Mouse (Mus musculus): ENCODE data around the gene Tbc1d5. TPM values are rescaled to one million over a fixed set of nuclear protein-coding genes. Genes with fewer than 3 reads are reported as not detected.

Tbc1d5 gene
- polyA plus RNA-seq, 2 experiments, result 2.9 to 3.2 TPM

DNA sequence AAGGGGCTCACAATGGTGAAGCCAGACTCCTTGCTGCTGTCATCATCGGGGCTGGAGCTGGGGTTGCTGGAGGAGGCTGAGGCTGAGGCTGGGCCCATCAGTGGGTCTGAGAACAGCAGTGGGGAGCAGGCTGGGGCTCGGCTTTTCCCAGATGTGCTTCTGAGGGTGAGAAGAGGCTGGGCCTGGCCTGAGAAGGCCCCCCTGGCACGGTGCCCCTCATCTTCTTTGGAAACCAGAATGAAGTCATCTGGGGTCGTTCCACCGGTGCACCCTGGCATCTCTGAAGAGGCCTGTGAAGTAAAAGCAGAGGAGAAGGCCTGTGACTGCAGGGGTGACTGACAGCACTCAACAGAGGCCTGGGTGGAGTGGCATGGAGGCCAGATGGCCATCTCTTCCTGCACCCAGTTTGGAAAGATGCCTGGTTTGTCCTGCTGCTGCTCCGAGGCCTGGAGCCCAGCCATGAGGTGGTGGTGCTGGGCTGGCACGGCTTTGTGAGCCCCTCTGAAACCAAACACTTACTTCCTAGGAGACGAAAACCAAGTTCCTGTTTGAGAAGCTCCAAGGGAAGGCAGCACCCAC lies 443.1 kb downstream of the Tbc1d5 start:
- Histone ChIP-seq H3K9me3 (ENCODE audit: control insufficient read depth, low read length) (no peaks in the 10 kb centered on the region), H3K36me3 (replicated peaks; ENCODE audit: control insufficient read depth, insufficient read depth, low read depth) (no peaks in the 10 kb centered on the region), H3K4me3 (ENCODE audit: insufficient read depth in 1 of 2, low read depth in 2 of 2, low read length in 2 of 2) (no peak overlapping the region), H3K27me3 (ENCODE audit: control insufficient read depth, insufficient read depth, low read length) (no peaks in the 10 kb centered on the region), H3K27ac (no peak overlapping the region), H3K4me1 (replicated peaks; ENCODE audit: control insufficient read depth in 2 of 2, insufficient read depth in 2 of 2, low read length in 1 of 2) (no peaks in the 10 kb centered on the region), H3K4me2 (ENCODE audit: low read depth) (no peak overlapping the region), H3K9ac (replicated peaks) (no peak overlapping the region)
- no peak for DNase-seq (ENCODE audit: low read depth in 3 of 3, low spot score in 3 of 3)
- TF ChIP-seq EP300 (IDR thresholded peaks at IDR 0.05; ENCODE audit: low read depth) (no peak), CTCF (IDR thresholded peaks at IDR 0.05; ENCODE audit: low read depth) (no peak)
- 58% methylated on average over 8 of the region's 8 CpGs for WGBS (ENCODE audit: insufficient replicate concordance)
- ATAC-seq (ENCODE audit: insufficient read depth), result no peak

DNA sequence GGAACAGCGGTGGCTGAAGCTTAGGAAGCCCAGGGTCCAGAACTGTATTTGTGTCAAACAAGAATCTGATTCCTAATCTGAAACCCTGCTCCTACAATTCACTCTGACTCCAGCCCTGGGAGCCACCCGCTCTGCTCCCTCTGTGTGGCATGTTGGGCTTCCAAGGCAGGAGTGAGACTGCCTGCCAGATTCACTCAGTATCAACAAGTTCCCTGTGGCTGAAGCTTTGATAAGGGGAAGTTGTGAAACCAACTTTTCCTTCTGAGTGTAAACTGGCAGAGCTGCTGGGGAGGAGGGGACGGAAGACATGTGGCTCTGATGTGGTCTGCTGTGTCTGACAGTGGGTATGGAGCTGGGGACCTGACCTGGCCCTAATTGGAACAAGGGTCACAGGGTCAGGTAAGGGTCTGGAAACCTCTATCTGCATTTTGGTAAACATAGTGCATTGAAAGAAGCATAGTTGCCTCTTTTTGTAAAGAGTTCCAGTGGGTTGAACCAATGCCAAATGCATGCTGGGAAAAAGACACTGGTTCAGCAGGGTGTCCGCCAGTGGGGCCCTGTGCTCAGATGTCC lies 443.7 kb downstream of the Tbc1d5 start:
- Histone ChIP-seq H3K4me2 (ENCODE audit: low read depth) (no peak overlapping the region), H3K27ac (no peak overlapping the region), H3K36me3 (replicated peaks; ENCODE audit: control insufficient read depth, insufficient read depth, low read depth) (no peaks in the 10 kb centered on the region), H3K9ac (replicated peaks) (no peak overlapping the region), H3K9me3 (ENCODE audit: control insufficient read depth, low read length) (no peaks in the 10 kb centered on the region), H3K4me3 (ENCODE audit: insufficient read depth in 1 of 2, low read depth in 2 of 2, low read length in 2 of 2) (no peak overlapping the region), H3K27me3 (ENCODE audit: control insufficient read depth, insufficient read depth, low read length) (no peaks in the 10 kb centered on the region), H3K4me1 (replicated peaks; ENCODE audit: control insufficient read depth in 2 of 2, insufficient read depth in 2 of 2, low read length in 1 of 2) (no peaks in the 10 kb centered on the region)
- DNase-seq (ENCODE audit: low read depth in 3 of 3, low spot score in 3 of 3) (no peak), ATAC-seq (ENCODE audit: insufficient read depth) (no peak)
- TF ChIP-seq EP300 (IDR thresholded peaks at IDR 0.05; ENCODE audit: low read depth) (no peak), CTCF (IDR thresholded peaks at IDR 0.05; ENCODE audit: low read depth) (no peak)
- WGBS (ENCODE audit: insufficient replicate concordance), result 61% methylated on average over 4 of the region's 4 CpGs

DNA sequence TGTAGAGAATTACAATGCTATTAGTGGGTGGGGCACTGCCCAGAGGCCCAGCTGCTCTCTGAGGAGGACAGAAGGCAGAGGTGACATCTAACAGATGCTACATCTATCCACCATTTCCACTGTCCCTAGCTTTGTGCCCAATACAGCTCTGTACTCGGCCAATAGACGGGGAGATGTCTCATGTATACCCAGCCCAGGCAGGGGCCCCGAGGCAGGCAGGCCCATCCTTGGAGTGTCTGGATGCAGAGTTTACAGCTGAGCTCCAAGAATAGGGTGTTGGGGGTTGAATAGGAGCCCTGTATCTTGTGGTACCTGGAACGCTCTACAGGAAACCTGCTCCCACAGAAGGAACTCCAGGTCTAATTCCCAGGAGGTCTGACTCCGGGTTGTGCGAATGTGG lies 444.4 kb downstream of the Tbc1d5 start:
- H3K27me3 ChIP-seq (ENCODE audit: control insufficient read depth, insufficient read depth, low read length), result no peaks in the 10 kb centered on the region
- H3K4me2 ChIP-seq (ENCODE audit: low read depth), result no peak overlapping the region
- H3K36me3 ChIP-seq (replicated peaks; ENCODE audit: control insufficient read depth, insufficient read depth, low read depth), result no peaks in the 10 kb centered on the region
- TF ChIP-seq EP300 (IDR thresholded peaks at IDR 0.05; ENCODE audit: low read depth) (no peak), CTCF (IDR thresholded peaks at IDR 0.05; ENCODE audit: low read depth) (no peak)
- no peak overlapping the region for H3K27ac ChIP-seq
- ATAC-seq (ENCODE audit: insufficient read depth) (no peak), DNase-seq (ENCODE audit: low read depth in 3 of 3, low spot score in 3 of 3) (no peak)
- 65% methylated on average over 6 of the region's 6 CpGs for WGBS (ENCODE audit: insufficient replicate concordance)
- no peaks in the 10 kb centered on the region for H3K4me1 ChIP-seq (replicated peaks; ENCODE audit: control insufficient read depth in 2 of 2, insufficient read depth in 2 of 2, low read length in 1 of 2)
- no peak overlapping the region for H3K9ac ChIP-seq (replicated peaks)
- no peaks in the 10 kb centered on the region for H3K9me3 ChIP-seq (ENCODE audit: control insufficient read depth, low read length)
- H3K4me3 ChIP-seq (ENCODE audit: insufficient read depth in 1 of 2, low read depth in 2 of 2, low read length in 2 of 2), result no peak overlapping the region

DNA sequence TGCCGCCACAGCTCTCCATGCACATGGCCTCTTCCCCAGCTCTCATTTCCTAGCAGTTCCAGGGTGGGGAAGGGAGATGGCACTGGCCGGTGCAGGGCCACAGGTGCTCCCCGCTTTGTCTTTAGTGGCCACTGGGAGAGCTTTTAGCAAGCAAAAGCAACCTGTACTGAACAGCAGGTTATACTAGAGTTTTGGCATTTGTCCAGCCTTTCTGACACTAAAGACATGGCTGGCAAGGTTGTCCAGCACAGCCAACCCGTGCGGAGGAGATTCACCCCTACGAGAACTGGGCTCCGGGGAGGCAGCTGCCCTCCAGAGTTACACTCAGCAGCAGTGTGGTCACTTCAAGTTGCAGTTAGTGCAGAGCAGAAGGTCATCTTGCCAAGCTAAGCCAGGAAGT lies 445.8 kb downstream of the Tbc1d5 start:
- no peak for ATAC-seq (ENCODE audit: insufficient read depth)
- H3K4me1 ChIP-seq (replicated peaks; ENCODE audit: control insufficient read depth in 2 of 2, insufficient read depth in 2 of 2, low read length in 1 of 2), result no peaks in the 10 kb centered on the region

DNA sequence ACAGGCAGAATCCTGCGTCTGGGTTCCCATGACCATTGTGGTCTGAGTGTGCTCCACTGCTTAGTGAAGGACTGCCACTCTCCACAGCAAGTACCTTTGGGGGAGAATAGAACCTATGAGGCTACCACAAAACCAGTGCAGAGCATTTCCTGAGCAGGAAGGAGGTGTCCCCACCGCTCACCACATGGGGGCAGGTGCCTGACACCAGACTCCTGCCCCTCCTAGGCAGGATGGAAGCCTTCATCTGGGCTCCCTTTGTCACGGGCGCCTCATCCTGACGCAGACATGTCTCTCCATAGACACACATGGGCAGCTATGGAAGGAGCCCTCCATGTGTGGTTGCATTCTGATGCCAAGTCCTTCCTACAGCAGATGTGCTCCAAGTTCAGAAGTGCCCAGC lies 447.3 kb downstream of the Tbc1d5 start:
- TF ChIP-seq EP300 (IDR thresholded peaks at IDR 0.05; ENCODE audit: low read depth) (no peak), CTCF (IDR thresholded peaks at IDR 0.05; ENCODE audit: low read depth) (0 out of 2 replicates have a peak, but pooled peaks have one; percentile 30)
- no peak for DNase-seq (ENCODE audit: low read depth in 3 of 3, low spot score in 3 of 3)
- 66% methylated on average over 5 of the region's 5 CpGs for WGBS (ENCODE audit: insufficient replicate concordance)
- Histone ChIP-seq H3K36me3 (replicated peaks; ENCODE audit: control insufficient read depth, insufficient read depth, low read depth) (no peaks in the 10 kb centered on the region), H3K27me3 (ENCODE audit: control insufficient read depth, insufficient read depth, low read length) (no peaks in the 10 kb centered on the region), H3K27ac (no peak overlapping the region), H3K4me1 (replicated peaks; ENCODE audit: control insufficient read depth in 2 of 2, insufficient read depth in 2 of 2, low read length in 1 of 2) (no peaks in the 10 kb centered on the region), H3K9ac (replicated peaks) (no peak overlapping the region), H3K9me3 (ENCODE audit: control insufficient read depth, low read length) (no peaks in the 10 kb centered on the region), H3K4me3 (ENCODE audit: insufficient read depth in 1 of 2, low read depth in 2 of 2, low read length in 2 of 2) (no peak overlapping the region), H3K4me2 (ENCODE audit: low read depth) (no peak overlapping the region)
- no peak for ATAC-seq (ENCODE audit: insufficient read depth)

More for the DNA sequence above, 445.8 kb downstream of the Tbc1d5 start:
- no peaks in the 10 kb centered on the region for H3K27me3 ChIP-seq (ENCODE audit: control insufficient read depth, insufficient read depth, low read length)
- H3K4me2 ChIP-seq (ENCODE audit: low read depth), result no peak overlapping the region
- no peak overlapping the region for H3K27ac ChIP-seq
- WGBS (ENCODE audit: insufficient replicate concordance), result 78% methylated on average over 7 of the region's 7 CpGs
- H3K4me3 ChIP-seq (ENCODE audit: insufficient read depth in 1 of 2, low read depth in 2 of 2, low read length in 2 of 2), result no peak overlapping the region
- no peak for DNase-seq (ENCODE audit: low read depth in 3 of 3, low spot score in 3 of 3)
- H3K9ac ChIP-seq (replicated peaks), result no peak overlapping the region
- H3K36me3 ChIP-seq (replicated peaks; ENCODE audit: control insufficient read depth, insufficient read depth, low read depth), result no peaks in the 10 kb centered on the region
- TF ChIP-seq CTCF (IDR thresholded peaks at IDR 0.05; ENCODE audit: low read depth), result no peak
- no peak for TF ChIP-seq EP300 (IDR thresholded peaks at IDR 0.05; ENCODE audit: low read depth)
- no peaks in the 10 kb centered on the region for H3K9me3 ChIP-seq (ENCODE audit: control insufficient read depth, low read length)
